Mouse (Mus musculus): Measurements from ENCODE around the gene Ctf1.

DNA sequence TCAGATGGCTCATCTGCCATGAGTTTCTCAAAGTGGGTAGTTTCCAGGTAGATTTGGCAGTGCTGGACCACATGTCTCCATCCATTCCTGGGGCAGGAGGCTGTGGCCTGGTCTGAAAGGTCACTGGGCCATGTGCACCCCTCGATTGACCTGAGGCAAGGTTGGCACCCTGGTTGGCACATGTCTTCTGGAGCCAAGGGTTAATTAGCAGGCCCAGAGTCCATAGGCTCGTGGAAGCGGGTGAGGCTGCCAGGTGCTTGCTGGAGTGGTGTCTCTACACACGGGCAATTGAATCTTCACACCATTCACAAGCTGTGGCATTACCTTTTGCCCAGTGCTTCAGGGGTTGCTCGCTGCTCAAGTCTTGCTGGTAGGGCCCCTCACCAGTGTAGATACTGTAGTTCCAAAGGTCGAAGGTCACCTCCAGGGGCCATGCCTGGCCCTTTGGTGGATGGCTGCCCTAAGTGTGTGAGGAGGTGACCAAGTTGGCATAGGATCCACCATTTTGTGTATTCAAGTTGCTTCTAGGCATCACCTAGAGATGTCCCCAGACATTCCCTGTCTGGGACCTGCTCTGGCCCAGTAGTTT is 46.4 kb upstream of the Ctf1 start:
- TF ChIP-seq POLR2A (IDR thresholded peaks at IDR 0.05; ENCODE audit: low read depth, low read length) (no peak), CTCF (IDR thresholded peaks at IDR 0.05; ENCODE audit: extremely low read depth, insufficient read length, insufficient replicate concordance, low read depth, low read length) (no peak)

All from small intestine, adult 2 months (tissue).